Mouse (Mus musculus) adrenal gland, postnatal 10 days (tissue): Measurements from ENCODE around the gene Eapp. TPM values are rescaled to one million over a fixed set of nuclear protein-coding genes. Genes with fewer than 3 reads are reported as not detected.
A peak's percentile ranks its signal among the peaks of the same experiment; 100 is the strongest.
"Not testable (repeated sequence)": the region's sequence is repeated elsewhere in the genome, so short reads cannot be mapped to it uniquely, and the experiment has no call there.

Experiments used
- DNase-seq: peaks from one replicate; pipeline ENCODE4 v3.0.0; 2021; ENCODE audit warnings: mixed read lengths
- total RNA-seq, 2 experiments: library from RNA; stranded (reverse); gene quantifications; 2 replicates each; pipeline ENCODE4 v1.2.3; 2021

Gene Eapp
- total RNA-seq, 2 experiments from 2014 or later, result 33.5 to 36.8 TPM

- no peak for DNase-seq
These were observed 12.5 kb downstream of the Eapp start for GRCm38 (mm10) chr12:54683182-54683581.

- no peak for DNase-seq
These were observed 19.0 kb downstream of the Eapp start for GRCm38 (mm10) chr12:54676709-54677108.

GRCm38 (mm10) chr12:54675396-54675795, 20.3 kb downstream of the Eapp start:
- no peak for DNase-seq

GRCm38 (mm10) chr12:54671262-54671661, 24.4 kb downstream of the Eapp start:
- no peak for DNase-seq

- DNase-seq, result no peak
These were observed 27.6 kb downstream of the Eapp start for GRCm38 (mm10) chr12:54668141-54668540.

- DNase-seq, result no peak
These were observed 30.2 kb downstream of the Eapp start for GRCm38 (mm10) chr12:54665526-54665925.

GRCm38 (mm10) chr12:54661470-54661869, 34.2 kb downstream of the Eapp start:
- DNase-seq, result not testable (repeated sequence)

- no peak for DNase-seq
These were observed 35.8 kb downstream of the Eapp start for GRCm38 (mm10) chr12:54659901-54660300.

- DNase-seq, result no peak
These were observed 37.1 kb downstream of the Eapp start for GRCm38 (mm10) chr12:54658425-54659092.

GRCm38 (mm10) chr12:54657951-54658350, 37.7 kb downstream of the Eapp start:
- no peak for DNase-seq

GRCm38 (mm10) chr12:54657226-54657625, 38.5 kb downstream of the Eapp start:
- no peak for DNase-seq

GRCm38 (mm10) chr12:54656396-54657171, 39.1 kb downstream of the Eapp start, which contains the start of gene Sptssa:
Gene Sptssa (minus strand): TSS chr12:54656573.
- DNase-seq, result peak; percentile 98

GRCm38 (mm10) chr12:54656039-54656395, 39.7 kb downstream of the Eapp start:
- no peak for DNase-seq

- no peak for DNase-seq
These were observed 40.2 kb downstream of the Eapp start for GRCm38 (mm10) chr12:54655292-54656038.

- peak; percentile 20 for DNase-seq
These were observed 41.0 kb downstream of the Eapp start for GRCm38 (mm10) chr12:54654741-54655140.

- DNase-seq, result peak; percentile 31
These were observed 41.6 kb downstream of the Eapp start for GRCm38 (mm10) chr12:54654141-54654540.

- DNase-seq, result no peak
These were observed 43.4 kb downstream of the Eapp start for GRCm38 (mm10) chr12:54652346-54652745.

- no peak for DNase-seq
These were observed 43.9 kb downstream of the Eapp start for GRCm38 (mm10) chr12:54651820-54652219.

- no peak for DNase-seq
These were observed 44.5 kb downstream of the Eapp start for GRCm38 (mm10) chr12:54651158-54651557.

GRCm38 (mm10) chr12:54644947-54645346, 50.8 kb downstream of the Eapp start:
- DNase-seq, result no peak

- no peak for DNase-seq
These were observed 52.3 kb downstream of the Eapp start for GRCm38 (mm10) chr12:54643320-54643892.

GRCm38 (mm10) chr12:54641374-54641773, 54.3 kb downstream of the Eapp start:
- DNase-seq, result no peak

GRCm38 (mm10) chr12:54640259-54640658, 55.4 kb downstream of the Eapp start:
- no peak for DNase-seq
